Mouse (Mus musculus) embryonic stem cell, embryonic (primary cell): ENCODE measurements around the gene Psen1.

Experiments used
- CTCF ChIA-PET, 4 experiments: fragments of 300-600 bp in 2 of 4; fragments of 350-600 bp in 2 of 4; sonication (Branson Sonifier 250); formaldehyde crosslinking; loops; one replicate each; lab custom pipeline; 2022; ENCODE audit warnings: inconsistent platforms in 2 of 4; lab: Charles Lee
- POLR2A ChIA-PET, 4 experiments: fragments of 300-600 bp in 2 of 4; fragments of 350-600 bp in 2 of 4; sonication (Branson Sonifier 250); formaldehyde crosslinking; loops; one replicate each; lab custom pipeline; 2022; ENCODE audit warnings: antibody characterized with exemption in 4 of 4, inconsistent platforms in 1 of 4; lab: Charles Lee

The Psen1 gene

GRCm38 (mm10) chr12:83758735-83759134, 70.8 kb downstream of the Psen1 start:
- CTCF ChIA-PET: no interaction called here
- POLR2A ChIA-PET: interaction anchor here in 2 of 4 experiments (0.5 to 0.6 kb wide), 2 partner anchors 38 to 199 kb away, joined by 3 to 9 read pairs; no protein-coding TSS in a partner anchor

DNA sequence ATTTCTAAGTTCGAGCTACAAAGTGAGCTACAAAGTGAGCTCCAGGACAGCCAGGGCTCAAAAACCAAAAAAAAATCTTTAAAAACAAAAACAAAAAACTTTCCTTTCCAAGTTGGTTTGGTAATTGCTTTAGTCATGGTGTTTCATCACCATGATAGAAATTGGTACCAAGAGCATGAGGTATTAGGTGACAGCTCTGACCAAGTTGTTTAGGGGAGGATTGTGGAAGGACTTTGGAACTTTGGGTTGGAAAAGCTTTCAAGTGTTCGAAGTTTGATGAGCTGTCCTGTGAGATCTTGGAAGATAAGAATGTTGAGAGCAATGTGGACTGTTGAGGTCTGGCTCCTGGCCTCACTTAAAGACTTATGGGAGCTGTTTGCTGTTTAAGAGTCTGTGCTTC, 72.2 kb downstream of the Psen1 start:
- ChIA-PET CTCF (interaction anchor here in 2 of 4 experiments (0.6 to 1.3 kb wide), 3 partner anchors 10 to 392 kb away, joined by 3 to 5 read pairs (median 3); no protein-coding TSS in a partner anchor), POLR2A (interaction anchor here in 1 of 4 experiments (1.1 kb wide), 1 partner anchor 11 kb away, joined by 3 read pairs; no protein-coding TSS in a partner anchor)

- ChIA-PET POLR2A (interaction anchor here in 1 of 4 experiments (0.6 to 1.1 kb wide), 3 partner anchors 26 to 156 kb away, joined by 3 to 6 read pairs (median 3); partner anchors contain the start of gene Psen1), CTCF (interaction anchor here in 3 of 4 experiments (0.6 to 1.0 kb wide), 5 partner anchors 10 to 300 kb away, joined by 3 read pairs; no protein-coding TSS in a partner anchor)
Measured at GRCm38 (mm10) chr12:83762706-83763105, 74.8 kb downstream of the Psen1 start.

- POLR2A ChIA-PET: interaction anchor here (0.6 to 1.4 kb wide), 8 partner anchors 9 to 131 kb away, joined by 3 to 5 read pairs (median 3); partner anchors contain the start of gene Psen1 (in 1 of the 4)
Measured at GRCm38 (mm10) chr12:83763311-83764043, 75.5 kb downstream of the Psen1 start, which contains the start of gene Papln. Gene Papln (plus strand): TSS chr12:83763634.

GRCm38 (mm10) chr12:83764044-83764365, 76.1 kb downstream of the Psen1 start:
- ChIA-PET CTCF (interaction anchor here in 2 of 4 experiments (0.6 to 0.7 kb wide), 3 partner anchors 35 to 345 kb away, joined by 3 to 11 read pairs (median 3); no protein-coding TSS in a partner anchor), POLR2A (interaction anchor here in 3 of 4 experiments (0.6 to 1.4 kb wide), 7 partner anchors 8 to 132 kb away, joined by 3 to 5 read pairs (median 4); partner anchors contain the start of gene Psen1 (in 1 of the 3))

More at GRCm38 (mm10) chr12:83763311-83764043, 75.5 kb downstream of the Psen1 start, which contains the start of gene Papln:
- CTCF ChIA-PET: interaction anchor here in 3 of 4 experiments (0.6 to 1.0 kb wide), 5 partner anchors 9 to 346 kb away, joined by 3 to 11 read pairs (median 3); no protein-coding TSS in a partner anchor

DNA sequence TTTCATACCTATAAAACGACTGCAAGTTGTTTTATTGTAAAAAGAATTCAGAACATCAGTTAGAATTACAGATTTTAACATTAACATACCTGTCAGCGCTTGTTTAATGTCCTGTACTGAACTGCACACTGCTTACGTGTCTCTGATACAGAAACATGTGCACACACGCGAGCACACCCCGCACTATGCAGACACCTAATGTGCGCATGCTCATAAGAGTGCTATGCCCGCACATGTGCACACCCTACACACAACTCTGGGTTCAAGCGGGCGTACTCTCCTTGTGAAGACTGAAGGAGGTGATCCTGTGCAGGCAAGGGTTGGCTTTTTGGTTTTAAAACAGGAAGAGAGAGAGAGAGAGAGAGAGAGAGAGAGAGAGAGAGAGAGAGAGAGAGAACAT, 76.6 kb downstream of the Psen1 start:
- ChIA-PET POLR2A (interaction anchor here in 3 of 4 experiments (0.7 to 1.4 kb wide), 4 partner anchors 8 to 132 kb away, joined by 4 to 5 read pairs (median 4); no protein-coding TSS in a partner anchor), CTCF (interaction anchor here in 3 of 4 experiments (0.6 to 1.1 kb wide), 3 partner anchors 51 to 310 kb away, joined by 3 to 4 read pairs (median 3); no protein-coding TSS in a partner anchor)

GRCm38 (mm10) chr12:83765965-83766603, 78.1 kb downstream of the Psen1 start:
- POLR2A ChIA-PET: interaction anchor here in 3 of 4 experiments (0.7 to 1.4 kb wide), 5 partner anchors 9 to 425 kb away, joined by 3 read pairs; no protein-coding TSS in a partner anchor
- CTCF ChIA-PET: no interaction called here

GRCm38 (mm10) chr12:83767833-83768232, 79.9 kb downstream of the Psen1 start:
- ChIA-PET POLR2A (interaction anchor here in 1 of 4 experiments (1.4 kb wide), 1 partner anchor 8 kb away, joined by 3 read pairs; no protein-coding TSS in a partner anchor), CTCF (interaction anchor here in 1 of 4 experiments (0.5 kb wide), 1 partner anchor 146 kb away, joined by 10 read pairs; no protein-coding TSS in a partner anchor)

DNA sequence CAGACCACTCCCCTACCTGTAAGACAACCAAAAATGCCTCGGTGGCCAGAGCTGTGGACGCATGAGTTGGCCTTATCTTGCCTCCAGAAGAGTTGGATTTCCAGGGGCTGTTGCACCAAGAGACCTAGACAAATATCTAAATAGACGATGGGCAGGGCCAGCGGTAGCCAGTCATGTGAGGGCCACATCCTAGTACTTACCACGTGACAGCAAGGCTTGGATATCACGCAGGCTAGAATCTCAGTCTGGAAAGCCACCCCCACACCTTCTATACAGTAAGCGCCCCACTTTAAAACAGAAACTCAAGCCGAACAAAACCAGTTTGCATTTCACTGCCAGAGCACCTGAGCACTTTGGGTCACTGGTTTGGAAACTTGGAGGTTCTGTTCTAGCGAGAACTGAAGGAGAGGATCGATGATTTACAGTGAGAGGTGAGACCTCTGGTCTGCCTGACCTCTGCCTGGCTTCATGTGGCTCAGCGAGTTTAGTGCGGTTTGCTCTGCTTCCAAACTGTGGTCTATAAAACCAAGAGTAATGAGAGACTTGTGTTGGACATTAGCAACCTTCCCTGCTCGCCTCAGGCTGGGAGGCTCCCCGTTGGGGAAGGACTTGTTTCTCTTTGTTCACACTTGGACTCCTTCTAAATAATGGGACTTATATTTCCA, 80.4 kb downstream of the Psen1 start:
- ChIA-PET POLR2A (interaction anchor here in 1 of 4 experiments (1.3 kb wide), 1 partner anchor 17 kb away, joined by 3 read pairs; no protein-coding TSS in a partner anchor), CTCF (interaction anchor here in 1 of 4 experiments (0.5 kb wide), 1 partner anchor 146 kb away, joined by 10 read pairs; no protein-coding TSS in a partner anchor)

DNA sequence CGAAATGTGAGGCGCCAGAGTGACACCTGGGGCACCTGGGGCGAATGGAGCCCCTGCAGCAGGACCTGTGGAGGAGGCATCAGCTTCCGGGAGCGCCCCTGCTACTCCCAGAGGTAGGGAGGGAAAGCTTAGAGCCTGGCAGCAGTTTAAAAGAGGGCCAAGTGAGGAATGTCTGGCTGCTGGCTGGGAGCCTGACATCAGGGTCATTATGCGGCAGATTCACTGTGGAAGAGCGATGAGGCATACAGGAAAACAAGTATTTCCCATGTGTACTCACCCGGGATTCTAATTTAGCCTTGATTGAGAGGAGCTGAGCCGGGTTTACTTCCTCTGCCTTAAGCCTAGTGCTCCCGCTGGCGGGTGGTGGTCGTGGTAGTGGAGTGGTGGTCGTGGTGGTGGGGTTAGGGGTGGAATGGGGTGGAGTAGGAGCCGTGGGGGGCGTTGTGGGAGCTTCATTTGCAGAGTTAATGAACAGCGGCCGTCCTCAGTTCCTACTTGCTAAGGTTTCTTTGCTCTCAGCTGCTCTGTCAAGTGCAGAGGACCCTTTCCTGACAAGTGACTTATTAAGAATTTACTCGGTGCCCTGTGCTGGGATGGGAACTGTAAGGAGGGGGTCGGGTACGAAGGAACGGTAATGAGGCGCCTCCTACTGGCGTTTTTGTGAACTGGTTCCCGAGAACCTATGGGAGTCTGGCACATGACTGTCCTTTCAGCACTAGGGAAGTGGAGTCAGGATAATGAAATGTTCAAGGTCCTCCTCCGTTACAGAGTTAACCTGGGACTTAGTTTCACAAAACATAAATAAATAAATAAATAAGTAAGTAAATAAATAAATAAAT, 82.7 kb downstream of the Psen1 start:
- CTCF ChIA-PET: interaction anchor here (0.6 to 1.6 kb wide), 11 partner anchors 11 to 669 kb away, joined by 3 to 9 read pairs (median 3); partner anchors contain the start of gene Zfyve1 (in 1 of the 4)
- POLR2A ChIA-PET: interaction anchor here in 1 of 4 experiments (0.8 kb wide), 1 partner anchor 134 kb away, joined by 3 read pairs; no protein-coding TSS in a partner anchor

DNA sequence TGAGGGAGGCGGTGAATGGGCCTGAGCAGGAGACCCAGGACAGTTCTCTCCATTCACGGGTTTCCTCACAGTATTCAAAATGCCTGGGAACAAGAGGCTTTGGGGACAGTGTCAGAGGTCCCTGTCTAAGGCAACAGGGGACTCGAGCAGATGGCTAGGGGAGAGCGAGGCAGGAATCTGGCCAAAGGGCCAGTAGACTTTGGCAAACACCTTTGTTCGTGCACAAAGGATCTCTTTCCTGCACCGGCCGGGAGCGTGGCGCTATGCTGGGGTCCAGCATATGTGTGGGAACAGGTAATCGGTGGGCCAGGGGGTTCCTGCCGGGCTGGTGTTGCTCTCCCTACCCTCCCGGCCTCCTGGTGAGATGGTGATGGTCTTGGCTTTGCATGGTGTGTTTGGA, 87.7 kb downstream of the Psen1 start:
- POLR2A ChIA-PET: interaction anchor here in 3 of 4 experiments (0.6 to 1.4 kb wide), 5 partner anchors 8 to 87 kb away, joined by 3 to 4 read pairs (median 3); partner anchors contain the start of genes Papln (in 1 of the 3) and Psen1 (in 1 of the 3)
- CTCF ChIA-PET: no interaction called here

DNA sequence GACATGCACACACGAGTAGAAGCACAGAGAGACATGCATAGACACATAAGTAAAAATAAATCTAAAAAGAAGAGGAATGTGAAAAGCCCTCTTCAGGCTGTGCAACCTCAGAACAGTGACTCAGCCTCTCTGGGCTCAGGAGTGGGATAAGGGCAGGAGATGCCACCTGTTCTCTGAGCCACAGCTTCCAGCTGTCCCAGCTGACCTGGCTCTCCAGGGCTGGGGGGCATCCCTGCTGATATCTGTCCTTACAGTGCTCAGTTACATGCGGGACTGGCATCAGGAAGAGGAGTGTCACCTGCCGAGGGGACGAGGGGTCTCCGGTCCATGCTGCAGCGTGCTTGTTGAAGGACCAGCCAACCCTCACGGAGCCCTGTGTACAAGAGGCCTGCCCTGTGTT, 88.8 kb downstream of the Psen1 start:
- CTCF ChIA-PET: interaction anchor here in 2 of 4 experiments (0.6 to 1.1 kb wide), 2 partner anchors 63 to 353 kb away, joined by 3 to 9 read pairs; no protein-coding TSS in a partner anchor
- POLR2A ChIA-PET: interaction anchor here in 1 of 4 experiments (1.0 to 1.4 kb wide), 2 partner anchors 16 to 24 kb away, joined by 3 read pairs; no protein-coding TSS in a partner anchor

DNA sequence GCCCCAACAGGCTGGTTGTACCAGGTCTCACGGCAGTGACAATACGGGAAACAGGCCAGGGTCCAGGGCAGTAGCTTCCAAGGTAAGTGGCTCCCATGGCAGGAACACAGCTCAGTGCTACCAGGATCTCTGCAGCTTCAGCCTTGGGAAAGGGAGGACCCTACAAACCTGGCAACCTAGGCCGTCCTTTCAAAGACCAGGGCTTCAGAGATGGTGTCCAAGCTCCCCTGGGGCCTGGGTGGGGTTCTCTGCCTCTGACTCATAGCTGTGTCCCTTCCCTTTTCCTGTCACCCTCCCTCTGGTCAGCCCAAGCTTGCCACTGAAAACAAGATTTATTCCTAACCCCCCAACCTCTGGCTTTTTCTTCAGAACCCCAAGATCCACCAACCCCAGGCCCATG, 92.2 kb downstream of the Psen1 start:
- CTCF ChIA-PET: no interaction called here
- POLR2A ChIA-PET: interaction anchor here in 1 of 4 experiments (0.7 kb wide), 1 partner anchor 603 kb away, joined by 8 read pairs; no protein-coding TSS in a partner anchor

DNA sequence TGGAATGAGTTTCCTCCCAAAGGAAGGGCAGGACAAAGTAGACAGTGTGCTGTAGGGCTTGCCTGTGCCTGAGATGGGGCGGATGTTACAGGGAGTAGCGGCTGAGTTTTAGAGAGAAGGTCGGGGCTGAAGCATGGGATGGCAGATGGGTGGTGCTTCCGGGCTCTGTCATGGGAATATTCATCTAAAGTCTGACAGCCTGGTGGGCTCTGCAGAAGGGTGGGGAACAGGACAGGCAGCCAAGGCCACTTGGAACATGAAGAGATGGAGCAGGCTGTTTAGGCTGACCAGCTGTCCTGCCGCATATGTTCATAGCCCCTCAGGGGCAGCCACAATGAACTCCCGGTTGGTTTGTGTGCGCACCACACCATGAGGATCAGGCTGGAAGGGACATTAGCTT, 93.3 kb downstream of the Psen1 start:
- POLR2A ChIA-PET: interaction anchor here in 1 of 4 experiments (0.5 kb wide), 1 partner anchor 552 kb away, joined by 3 read pairs; no protein-coding TSS in a partner anchor

DNA sequence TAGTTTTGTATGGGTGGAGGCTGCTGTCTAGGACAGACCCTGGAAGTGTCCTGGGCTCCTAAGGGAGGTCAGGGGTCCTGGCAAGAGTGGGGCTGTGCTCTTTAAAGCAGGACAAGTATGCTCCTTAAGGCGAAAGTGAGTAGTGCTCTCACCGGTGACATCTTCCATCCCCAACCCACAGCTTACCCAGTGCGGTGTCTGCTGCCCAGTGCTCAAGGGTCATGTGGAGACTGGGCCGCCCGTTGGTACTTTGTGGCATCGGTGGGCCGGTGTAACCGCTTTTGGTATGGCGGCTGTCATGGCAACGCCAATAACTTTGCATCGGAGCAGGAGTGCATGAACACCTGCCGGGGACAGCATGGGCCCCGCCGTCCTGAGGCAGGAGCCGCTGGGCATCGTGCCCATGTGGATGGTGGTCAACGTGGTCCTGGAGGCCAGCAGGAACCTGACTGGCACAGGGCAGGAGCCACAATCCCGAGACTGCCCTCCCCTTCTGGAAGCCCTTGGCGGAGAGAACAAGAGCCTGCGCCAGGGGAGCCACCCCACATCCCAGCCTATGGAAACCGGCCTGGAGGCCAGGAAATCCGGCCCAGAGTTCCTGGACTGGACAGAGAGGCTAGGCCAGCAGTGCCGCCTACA, 93.8 kb downstream of the Psen1 start:
- POLR2A ChIA-PET: interaction anchor here in 1 of 4 experiments (0.5 kb wide), 1 partner anchor 553 kb away, joined by 3 read pairs; no protein-coding TSS in a partner anchor
- CTCF ChIA-PET: interaction anchor here in 2 of 4 experiments (0.5 kb wide), 2 partner anchors 9 to 54 kb away, joined by 3 read pairs; no protein-coding TSS in a partner anchor

More for the DNA sequence above, 93.3 kb downstream of the Psen1 start:
- CTCF ChIA-PET: no interaction called here

- POLR2A ChIA-PET: no interaction called here
Measured at GRCm38 (mm10) chr12:83782669-83783068, 94.7 kb downstream of the Psen1 start.

More at GRCm38 (mm10) chr12:83782669-83783068, 94.7 kb downstream of the Psen1 start:
- CTCF ChIA-PET: no interaction called here
